24 mouse cellular contexts compared by ENCODE assay signal in genomic region chr9:17556186-17556585, GRCm38 (mm10).
"Had no signal": no experiment of that assay in that cellular context is flagged by ENCODE, and none has a peak within 500 bp of the region (broad histone marks: within the 10 kb centered on the region; RNA-seq: fewer than 3 reads in every experiment).

No protein-coding gene starts in this region.

- DNase-seq: gastrocnemius, adult 2 months; gastrocnemius, postnatal 10 days; gastrocnemius, postnatal 25 days; heart, adult 18-20 months; heart, postnatal 10 days; heart, postnatal 4 days; kidney, adult 18-20 months; kidney, adult 8-10 months; kidney, postnatal 10 days; kidney, postnatal 25 days; kidney, postnatal 4 days; layer of hippocampus, adult 9-11 months; layer of hippocampus, postnatal 36 days; left cerebral cortex, postnatal 4 days; liver, embryonic 13.5 days had no signal

- H3K9me3 ChIP-seq: heart, embryonic 10.5 days; heart, embryonic 12.5 days; hindbrain, embryonic 10.5 days; hindbrain, embryonic 12.5 days; intestine, embryonic 15.5 days; limb, embryonic 13.5 days; limb, embryonic 15.5 days; liver, embryonic 13.5 days; liver, embryonic 15.5 days had no signal

- H3K27me3 ChIP-seq: heart, embryonic 12.5 days; hindbrain, embryonic 12.5 days; intestine, embryonic 15.5 days; limb, embryonic 13.5 days; limb, embryonic 15.5 days; liver, embryonic 13.5 days; liver, embryonic 15.5 days had no signal

- H3K36me3 ChIP-seq: heart, embryonic 10.5 days; heart, embryonic 12.5 days; hindbrain, embryonic 10.5 days; hindbrain, embryonic 12.5 days; intestine, embryonic 15.5 days; limb, embryonic 13.5 days; limb, embryonic 15.5 days; liver, embryonic 13.5 days; liver, embryonic 15.5 days had no signal

- H3K4me3 ChIP-seq: gastrocnemius, adult 2 months; heart, embryonic 10.5 days; heart, embryonic 12.5 days; hindbrain, embryonic 10.5 days; hindbrain, embryonic 12.5 days; intestine, embryonic 15.5 days; layer of hippocampus, adult 2 months; limb, embryonic 13.5 days; limb, embryonic 15.5 days; liver, embryonic 13.5 days; liver, embryonic 15.5 days had no signal

- H3K4me1 ChIP-seq: heart, embryonic 10.5 days; heart, embryonic 12.5 days; hindbrain, embryonic 10.5 days; hindbrain, embryonic 12.5 days; intestine, embryonic 15.5 days; limb, embryonic 13.5 days; limb, embryonic 15.5 days; liver, embryonic 13.5 days; liver, embryonic 15.5 days had no signal
